Mouse (Mus musculus) monocyte, adult 5-6 weeks (primary cell): Measurements from ENCODE around the gene Dmgdh. TPM values are rescaled to one million over a fixed set of nuclear protein-coding genes. Genes with fewer than 3 reads are reported as not detected.

ENCODE experiments used
- ATAC-seq: fragments of 153-309, 156-312 bp; replicated peaks from 2 replicates; pipeline ENCODE4 v1.8.0; 2017; ENCODE audit warnings: mild to moderate bottlenecking; ENCODE audit not compliant: low TSS enrichment, insufficient number of reproducible peaks, severe bottlenecking, poor library complexity, low FRiP score
- total RNA-seq: library from RNA; stranded (forward); fragments of 200-1000, 200-491, 200-594 nt; gene quantifications from 3 replicates; pipeline ENCODE4 v1.2.3, GENCODE M21; 2017

Gene Dmgdh
- total RNA-seq, 1 experiment from 2014 or later: not detected

DNA sequence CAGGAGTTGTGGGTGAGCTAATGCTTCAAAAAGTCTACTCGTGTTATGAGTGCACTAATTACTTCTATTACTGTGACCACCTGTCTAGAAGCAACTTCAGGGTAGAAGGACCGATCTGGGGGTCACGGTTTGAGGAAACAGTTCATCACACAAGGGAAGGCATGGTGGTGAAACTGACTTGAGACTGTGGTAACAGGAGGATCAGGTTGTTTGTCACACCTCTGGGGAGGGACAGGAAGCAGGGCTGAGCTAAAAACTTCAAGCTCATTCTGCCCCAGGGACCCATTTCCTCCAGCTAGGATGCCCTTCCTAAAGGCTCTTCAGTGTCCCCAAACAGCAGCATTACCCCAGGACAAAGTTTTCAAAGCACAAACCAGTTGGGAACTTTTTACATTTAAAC, 88.6 kb downstream of the Dmgdh start:
- ATAC-seq: peak; percentile 67; the same call in 1 of the 2 replicates

DNA sequence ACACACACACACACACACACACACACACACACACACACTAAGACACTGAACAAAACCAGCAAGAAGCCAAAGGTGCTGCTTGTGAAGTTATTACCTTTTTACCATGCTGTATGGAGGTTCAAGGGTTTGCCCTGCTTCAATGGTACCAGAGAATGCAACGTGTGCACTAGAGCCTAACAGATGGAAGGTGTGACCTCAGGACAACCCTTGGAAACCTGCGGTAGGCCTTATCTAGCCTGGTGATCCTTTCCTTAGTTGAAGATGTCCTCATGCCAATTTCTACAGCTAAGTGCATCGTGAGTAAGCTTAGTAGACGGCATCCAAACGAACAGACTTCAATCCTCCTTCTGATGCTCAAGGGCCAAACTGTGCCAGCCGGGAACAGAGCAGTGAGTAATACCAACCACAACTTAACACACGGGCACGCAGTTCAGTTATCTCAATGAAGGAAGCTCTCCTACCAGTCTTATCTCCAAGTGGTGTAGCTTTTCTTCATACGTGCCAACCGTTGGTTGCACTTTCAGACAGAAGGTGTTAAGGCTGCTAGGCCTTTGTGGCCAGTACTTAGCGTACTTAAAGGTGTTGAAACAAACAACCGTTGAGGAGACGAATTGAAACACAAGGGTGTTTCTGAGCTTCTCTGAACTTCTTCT, 90.2 kb downstream of the Dmgdh start:
- peak; percentile 66 for ATAC-seq

GRCm38 (mm10) chr13:93771031-93771587, 96.9 kb downstream of the Dmgdh start:
- peak; percentile 49 for ATAC-seq

- peak; percentile 80 for ATAC-seq
Observed at GRCm38 (mm10) chr13:93771588-93772278, 97.5 kb downstream of the Dmgdh start, which contains the start of gene Arsb. Arsb (plus strand) TSS chr13:93771630.

DNA sequence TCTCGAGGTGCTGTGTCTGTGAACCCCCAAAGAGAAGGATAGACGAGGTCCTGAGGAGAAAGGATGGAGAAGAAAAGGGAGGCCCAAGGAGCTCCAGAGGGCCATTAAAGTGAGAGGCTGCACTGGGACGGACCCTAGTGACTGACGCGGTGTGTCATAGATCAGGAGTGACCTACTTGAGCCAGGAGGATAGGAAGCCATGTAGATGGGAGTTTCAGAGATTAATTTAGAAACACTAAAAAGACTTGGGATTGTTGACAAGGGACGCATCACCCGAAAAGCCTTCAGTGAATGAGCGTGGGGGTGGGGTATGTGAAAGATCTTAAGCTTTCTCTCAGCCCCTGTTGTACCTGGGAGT, 98.0 kb downstream of the Dmgdh start:
- no peak for ATAC-seq

GRCm38 (mm10) chr13:93772861-93773260, 98.6 kb downstream of the Dmgdh start:
- no peak for ATAC-seq

- ATAC-seq: no peak
Observed at GRCm38 (mm10) chr13:93773704-93774315, 99.6 kb downstream of the Dmgdh start.

DNA sequence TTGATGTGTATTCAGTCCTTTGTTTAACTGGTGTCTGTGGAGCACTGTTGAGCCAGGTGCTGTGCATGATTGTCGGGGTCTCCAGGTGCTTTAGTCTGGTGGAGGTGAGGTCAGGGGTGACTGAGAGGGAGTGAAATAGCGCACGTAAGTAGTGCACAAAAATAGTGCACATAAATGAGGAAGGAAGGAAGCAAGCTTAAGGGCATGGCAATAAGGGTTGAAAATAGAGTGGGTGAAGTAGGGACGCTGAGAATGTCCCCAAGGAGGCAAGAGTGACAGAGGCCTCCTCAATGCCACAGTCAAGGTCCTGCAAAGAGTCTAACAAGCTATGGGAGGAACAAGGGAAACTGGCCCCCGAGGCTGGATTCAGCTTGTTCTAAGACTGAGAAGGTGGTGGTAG, 108.6 kb downstream of the Dmgdh start:
- ATAC-seq: peak; percentile 50; the same call in 1 of the 2 replicates

DNA sequence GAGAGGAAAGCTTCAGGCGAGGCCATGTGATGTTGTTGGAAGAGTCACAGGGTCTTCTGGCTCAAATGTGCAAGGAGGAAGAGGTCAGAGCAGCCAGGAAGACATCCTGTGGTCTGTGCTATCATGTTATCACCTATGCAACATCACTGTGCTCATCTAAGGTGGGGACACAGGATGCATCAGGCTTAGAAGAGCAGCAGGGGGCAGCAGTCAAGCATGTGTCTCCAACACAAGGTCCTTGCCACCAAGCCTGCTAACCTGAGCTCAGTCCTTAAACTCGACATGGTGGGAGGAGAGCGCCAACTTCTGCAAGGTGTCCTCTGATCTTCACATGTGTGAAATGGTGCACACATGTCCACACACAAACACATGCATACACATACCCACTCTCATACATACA, 111.1 kb downstream of the Dmgdh start:
- peak; percentile 60; the same call in 1 of the 2 replicates for ATAC-seq

GRCm38 (mm10) chr13:93786051-93786450, 111.8 kb downstream of the Dmgdh start:
- no peak for ATAC-seq

- ATAC-seq: no peak
Observed at GRCm38 (mm10) chr13:93787647-93788046, 113.4 kb downstream of the Dmgdh start.

DNA sequence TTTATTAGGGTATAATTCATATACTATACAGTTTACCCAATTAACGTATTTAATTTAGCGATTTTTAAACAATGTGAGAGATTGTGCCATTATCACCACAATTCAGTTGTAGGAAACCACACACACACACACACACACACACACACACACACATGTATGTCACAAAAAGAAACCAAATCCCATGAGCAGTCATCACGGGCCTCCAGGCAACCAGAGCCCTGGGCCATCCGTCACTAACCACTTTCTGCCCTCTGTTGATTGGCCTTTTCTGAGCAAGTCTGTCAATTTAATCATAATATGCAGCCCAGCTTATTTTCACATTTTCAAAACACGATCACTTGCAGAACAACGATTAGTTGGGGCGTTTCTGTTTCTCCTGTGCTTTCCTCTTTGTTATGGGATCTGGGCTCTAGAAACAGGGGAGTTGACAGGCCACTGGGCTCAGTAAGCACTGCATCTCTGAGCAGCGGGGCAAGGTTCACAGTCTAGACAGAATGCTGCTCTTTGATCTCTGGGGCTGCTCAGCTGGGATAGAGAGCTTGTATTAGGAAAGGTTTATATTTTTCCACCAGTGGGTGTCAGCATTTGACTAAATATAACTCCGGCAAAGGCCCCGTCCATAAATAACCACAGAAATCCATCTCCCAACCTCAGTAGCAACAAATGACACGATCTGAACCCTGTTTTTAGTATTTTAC, 118.9 kb downstream of the Dmgdh start:
- no peak for ATAC-seq

- ATAC-seq: no peak
Observed at GRCm38 (mm10) chr13:93793643-93794182, 119.5 kb downstream of the Dmgdh start.

GRCm38 (mm10) chr13:93797011-93797600, 122.9 kb downstream of the Dmgdh start:
- no peak for ATAC-seq

Other genes with a start within 250 kb of the Dmgdh start
- gene Jmy, start 174.6 kb upstream of the Dmgdh start, total RNA-seq: 8.7 to 12.0 TPM (median 9.7 TPM) in 3 replicates
- not detected in 3 replicates for gene Bhmt, start 36.5 kb upstream of the Dmgdh start, total RNA-seq
- not detected in 3 replicates for gene Bhmt2, start 131 bp upstream of the Dmgdh start, total RNA-seq
- 20.5 to 65.1 TPM (median 21.5 TPM) in 3 replicates for gene Arsb, start 97.2 kb downstream of the Dmgdh start, total RNA-seq